Mouse (Mus musculus): ENCODE measurements around the gene Alg2.

The Alg2 gene

DNA sequence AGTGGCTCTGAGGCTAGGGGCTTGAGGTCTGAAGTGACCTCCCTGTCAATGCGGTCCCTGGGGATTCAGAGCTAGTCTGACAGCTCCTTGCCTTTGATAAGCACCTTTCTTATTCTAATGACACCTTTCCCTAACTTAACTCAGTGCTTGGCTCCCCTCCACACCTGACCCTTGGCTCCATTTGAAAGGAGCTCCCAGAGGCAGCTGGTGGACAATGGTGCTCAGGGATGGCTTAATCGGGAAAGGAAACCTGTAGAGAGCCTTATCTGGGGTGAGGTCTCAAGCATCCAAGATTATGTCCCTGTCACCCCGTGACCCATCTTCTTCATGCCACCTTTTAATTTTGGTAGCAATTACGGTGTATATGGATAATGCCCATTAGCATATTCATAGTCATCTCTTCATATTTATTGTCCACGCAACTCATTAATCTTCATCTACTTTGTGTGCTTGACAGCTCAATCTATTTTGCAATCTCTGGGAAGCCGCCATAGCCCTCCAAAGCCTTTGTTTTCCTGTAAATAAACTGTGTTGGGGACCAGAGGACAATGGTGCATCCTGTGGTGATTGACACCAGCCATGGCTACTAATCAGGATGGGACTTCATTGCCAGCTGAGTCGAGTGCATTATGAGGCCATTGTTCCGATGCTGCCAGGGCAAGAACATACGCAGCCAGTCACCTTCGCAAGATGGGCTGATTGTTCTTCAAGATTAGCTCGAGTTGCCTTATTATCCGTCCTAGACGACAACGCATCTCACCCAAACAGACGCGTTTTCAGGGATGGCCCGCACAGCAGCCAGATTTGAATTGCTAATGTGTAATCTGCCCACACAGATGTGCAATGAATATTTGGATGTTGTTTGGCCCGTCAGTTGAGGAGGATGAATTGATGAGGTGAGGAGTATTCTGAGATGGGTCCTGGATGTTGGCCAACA is 24.3 kb downstream of the Alg2 start:
- DNase-seq (ENCODE audit: low spot score in 2 of 2), result no peak

DNA sequence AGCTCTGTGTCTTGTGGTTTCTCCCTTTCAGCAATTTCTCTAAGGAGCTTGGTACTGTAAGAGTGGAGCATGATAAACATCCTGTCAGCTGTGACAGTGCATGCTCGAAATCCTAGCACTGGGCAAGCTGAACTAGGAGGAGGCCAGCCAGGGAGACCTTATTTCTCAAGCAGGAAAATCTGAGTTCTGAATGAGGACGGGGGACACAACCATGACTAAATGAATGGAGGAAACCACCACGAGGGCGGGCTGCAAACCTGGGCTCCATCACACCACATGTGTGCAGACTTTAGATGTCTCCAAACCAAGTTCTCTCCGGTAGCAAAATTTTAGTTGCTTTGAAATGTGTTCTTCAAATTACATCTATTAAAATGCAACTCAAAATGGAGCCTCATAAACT is 25.0 kb downstream of the Alg2 start:
- DNase-seq (ENCODE audit: low spot score in 2 of 2), result no peak

DNA sequence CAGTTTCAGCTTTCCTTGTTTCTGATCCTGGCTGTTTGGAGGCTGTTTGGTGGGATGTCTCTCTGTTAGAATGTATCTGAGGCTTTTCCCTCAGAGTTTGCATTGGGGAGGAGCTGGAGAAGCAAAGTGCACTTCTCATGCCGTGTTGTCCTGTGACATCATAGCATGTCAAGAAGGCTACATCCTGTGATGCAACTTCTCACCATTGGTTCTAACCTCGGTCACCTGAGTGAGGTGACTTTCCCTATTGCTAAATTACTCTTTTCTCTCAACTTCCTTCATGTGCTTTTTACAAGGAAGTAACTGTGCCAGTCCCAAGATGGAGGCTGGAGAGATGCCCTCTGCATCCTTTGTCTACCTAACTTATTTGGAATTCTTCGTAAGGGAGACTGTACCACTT is 25.6 kb downstream of the Alg2 start:
- no peak for DNase-seq (ENCODE audit: low spot score in 2 of 2)

DNA sequence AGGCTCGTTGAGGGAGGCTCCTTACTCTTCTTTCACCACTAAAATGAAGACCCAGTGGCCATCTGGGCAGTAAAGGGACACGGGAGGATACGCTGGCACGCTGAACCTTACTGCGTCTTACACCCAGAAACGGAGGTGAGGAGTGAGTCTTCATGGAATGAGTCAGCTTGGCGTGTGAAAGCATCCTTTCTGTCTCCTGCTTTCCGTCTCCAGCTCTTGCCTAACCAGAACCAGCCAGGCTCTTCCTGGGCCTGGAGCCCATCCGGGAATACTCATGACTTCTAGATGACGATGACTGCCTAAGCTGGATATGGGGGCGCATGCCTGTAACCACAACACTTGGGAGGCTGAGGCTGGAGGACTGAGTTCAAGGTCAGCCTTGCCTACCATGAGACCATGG is 33.2 kb downstream of the Alg2 start:
- no peak for DNase-seq (ENCODE audit: low spot score in 2 of 2)

DNA sequence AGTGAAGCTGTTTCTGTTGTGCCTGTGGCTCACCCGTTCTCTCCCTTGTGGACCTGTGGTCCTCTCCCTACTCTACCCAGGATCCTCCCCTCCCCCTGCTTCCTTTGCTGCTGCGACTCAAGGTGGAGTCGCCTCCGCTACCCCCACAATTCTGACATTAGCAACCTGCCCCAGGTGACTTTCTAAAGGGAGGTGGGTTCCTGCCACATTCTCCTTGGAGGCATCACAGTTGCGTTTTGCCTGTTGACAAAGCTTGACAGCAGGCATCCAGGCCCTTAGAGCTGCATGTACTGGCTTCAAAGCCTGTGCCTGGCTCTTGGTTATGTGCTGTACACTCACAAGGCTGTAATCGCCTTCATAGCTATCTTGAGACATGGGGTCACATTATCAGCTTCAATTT is 35.2 kb downstream of the Alg2 start:
- DNase-seq (ENCODE audit: low spot score in 2 of 2), result no peak

DNA sequence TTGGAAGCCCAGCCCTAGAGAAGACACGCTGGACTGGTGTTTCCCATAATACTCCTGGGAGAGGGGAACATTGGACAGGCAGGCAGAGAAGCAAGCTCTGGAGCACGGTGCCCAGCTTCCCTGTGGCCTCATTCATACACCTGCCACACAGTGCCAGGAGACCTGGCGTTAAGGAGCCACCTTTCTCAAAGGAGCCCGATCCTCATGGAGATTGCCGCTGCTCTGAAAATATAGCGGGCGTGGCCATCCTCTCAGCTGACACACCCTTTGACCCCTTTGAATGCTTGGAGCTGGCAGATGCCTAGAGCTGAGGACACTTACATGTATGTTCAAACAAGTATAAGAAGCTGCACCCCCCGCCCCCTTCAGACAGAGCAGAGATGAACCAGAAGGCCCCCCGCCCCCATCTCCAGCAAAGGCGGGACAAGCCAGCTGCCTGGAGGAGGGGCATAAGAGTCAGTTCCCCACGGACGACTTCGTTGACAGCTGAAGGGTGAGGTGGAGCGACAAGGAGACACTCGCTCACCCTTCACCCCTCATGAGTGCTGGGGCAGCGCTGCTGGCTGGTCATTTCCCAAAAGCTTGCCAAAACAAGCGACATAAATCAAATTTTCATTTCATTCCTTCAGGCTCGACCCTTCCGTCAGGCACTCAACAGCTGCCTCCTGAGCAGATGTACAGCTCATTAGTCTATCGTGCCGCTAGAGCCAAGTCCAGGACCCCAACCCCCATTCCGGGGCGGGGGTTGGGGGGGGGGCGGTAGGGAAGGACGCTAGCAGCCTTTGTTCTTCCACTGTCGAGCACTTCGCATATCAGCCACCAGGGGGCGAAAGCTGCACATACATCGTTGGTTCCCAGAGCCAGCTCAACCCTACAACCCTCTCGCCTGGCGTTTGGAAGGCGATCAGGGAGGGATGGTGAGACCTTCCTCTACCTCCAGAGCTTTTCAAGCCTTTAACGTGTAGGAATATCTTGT is 36.5 kb downstream of the Alg2 start:
- DNase-seq (ENCODE audit: low spot score in 2 of 2), result peak; percentile 50 to 64

DNA sequence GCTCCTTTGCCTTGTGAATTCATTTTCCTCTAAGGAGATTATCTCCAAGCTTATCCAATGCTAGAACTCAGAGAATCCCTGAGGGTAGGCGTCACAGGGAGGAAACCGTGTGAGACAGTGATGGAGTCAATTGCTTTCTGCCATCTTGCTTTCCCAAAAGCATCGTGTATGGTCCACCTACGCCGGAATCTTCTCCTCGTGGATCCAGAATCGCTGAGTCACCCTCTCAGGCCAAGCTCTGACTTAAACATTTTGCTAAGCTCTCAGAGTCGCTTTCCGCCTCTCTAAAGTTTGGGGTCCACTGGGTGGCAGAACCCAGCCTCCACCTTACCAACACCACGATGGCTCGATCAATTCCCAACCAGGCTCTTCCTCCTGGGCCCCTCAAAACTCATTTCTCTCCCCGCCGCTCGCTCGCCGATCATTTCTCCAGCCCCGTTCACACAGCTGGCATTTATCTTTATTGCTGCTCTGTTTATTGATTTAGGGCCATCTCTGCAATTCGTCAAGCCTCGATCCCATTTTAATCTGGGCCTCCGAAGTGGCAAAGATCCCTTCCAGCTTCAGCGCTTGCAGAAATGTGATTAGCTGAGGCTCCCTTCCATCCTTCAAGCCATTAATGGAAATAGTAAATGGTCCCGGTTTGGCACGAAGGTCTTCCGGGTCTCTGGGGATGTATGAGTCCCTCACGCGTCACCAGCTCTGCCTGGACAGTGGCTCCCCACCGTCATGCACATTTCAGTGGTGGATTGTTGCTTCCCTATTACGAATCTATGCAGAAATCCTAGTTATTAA is 38.4 kb downstream of the Alg2 start:
- no peak for DNase-seq (ENCODE audit: low spot score in 2 of 2)

DNA sequence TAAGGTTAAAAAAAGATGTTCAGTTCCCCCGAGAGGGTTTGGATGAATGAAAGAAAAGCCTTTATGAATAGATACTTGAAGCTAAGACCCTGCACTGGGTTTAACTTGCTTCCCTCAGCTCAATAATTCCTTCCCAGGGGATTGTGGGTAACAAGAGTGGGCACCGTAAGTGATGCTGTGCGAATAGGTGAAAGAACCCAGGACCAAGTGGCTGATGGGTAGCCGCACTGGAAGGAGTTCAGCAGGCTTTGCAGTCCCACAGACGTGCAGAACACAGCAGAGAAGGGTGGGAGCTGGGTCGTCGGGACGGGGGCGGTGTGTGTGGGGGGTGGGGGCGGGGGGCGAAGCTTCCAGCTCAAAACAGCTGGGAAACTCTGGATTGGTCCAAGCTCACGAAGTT is 39.0 kb downstream of the Alg2 start:
- DNase-seq (ENCODE audit: low spot score in 2 of 2), result no peak

DNA sequence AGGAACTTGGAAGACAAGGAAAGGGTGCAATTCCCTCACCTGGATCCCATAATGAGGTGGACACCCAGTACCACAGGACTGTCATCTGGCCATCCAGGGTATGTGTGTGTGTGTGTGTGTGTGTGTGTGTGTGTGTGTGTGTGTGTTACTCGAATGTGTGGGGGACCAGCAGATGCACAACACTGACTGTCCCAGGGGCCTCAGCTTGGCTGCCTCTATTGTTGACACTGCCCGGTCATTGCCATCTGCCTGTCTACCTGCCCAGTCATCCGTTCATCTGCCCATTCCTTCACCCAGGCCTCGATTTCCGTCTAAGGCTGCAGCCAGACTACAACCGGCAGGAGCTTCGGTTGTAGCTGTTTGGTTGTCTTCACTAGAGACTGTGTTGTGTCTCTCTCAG is 41.4 kb downstream of the Alg2 start:
- DNase-seq (ENCODE audit: low spot score in 2 of 2), result no peak

DNA sequence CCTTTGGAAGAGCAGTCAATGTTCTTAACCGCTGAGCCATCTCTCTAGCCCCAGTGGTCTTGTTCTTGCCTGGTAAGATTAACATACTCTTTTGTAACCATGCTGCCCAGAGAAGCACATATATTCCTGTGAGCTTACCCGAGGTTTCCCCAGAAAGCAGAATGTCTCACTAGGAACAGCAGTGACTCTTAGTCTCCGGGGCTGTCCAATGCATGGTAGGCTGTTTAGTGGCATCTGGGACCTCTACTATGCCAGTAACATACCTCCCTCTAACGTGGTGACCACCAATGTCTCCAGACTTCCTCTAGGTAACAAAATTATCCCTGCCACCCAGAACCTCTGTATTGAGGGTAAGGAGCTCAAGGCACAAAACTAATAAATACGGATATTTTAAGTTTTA is 43.1 kb downstream of the Alg2 start:
- no peak for DNase-seq (ENCODE audit: low spot score in 2 of 2)

DNA sequence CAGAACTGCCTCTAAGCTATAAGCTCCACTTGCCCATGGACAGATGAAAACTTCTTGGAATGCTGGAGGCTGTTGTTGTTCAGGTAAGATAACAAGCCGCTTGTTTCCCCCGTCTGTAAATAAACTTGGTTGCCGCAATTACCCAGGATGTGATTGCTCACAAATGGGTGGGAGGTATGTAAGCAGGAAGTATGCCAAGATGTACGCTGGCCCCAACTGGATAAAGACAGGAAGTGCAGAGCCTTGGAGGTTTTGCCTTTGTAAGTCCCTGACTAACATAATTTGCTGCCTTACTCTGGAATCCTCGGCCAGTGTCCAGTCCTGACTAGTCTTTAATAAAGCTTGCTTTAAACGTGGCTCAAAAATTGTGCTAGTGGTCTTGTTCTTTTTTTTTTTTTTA is 43.6 kb downstream of the Alg2 start:
- DNase-seq (ENCODE audit: low spot score in 2 of 2), result no peak

DNA sequence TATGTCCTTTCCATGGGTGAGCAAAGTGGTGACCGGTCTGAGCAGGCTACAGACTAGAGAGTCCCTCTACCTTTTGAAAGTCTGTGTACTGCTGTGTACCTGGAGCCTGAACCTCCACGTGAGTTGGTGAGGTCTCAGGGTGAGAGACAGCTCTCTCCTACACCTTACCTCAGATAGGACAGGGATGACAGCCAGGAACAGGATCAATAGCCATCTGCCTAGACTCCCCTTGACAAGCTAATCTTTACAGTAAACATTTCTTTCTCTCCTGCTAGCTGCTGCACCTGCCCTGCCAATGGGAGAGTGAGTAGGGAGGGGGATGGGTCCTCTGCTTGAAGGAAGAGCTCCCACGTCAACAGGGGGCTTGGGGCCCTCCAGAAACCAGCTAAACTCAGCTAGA is 46.5 kb downstream of the Alg2 start:
- no peak for DNase-seq (ENCODE audit: low spot score in 2 of 2)

DNA sequence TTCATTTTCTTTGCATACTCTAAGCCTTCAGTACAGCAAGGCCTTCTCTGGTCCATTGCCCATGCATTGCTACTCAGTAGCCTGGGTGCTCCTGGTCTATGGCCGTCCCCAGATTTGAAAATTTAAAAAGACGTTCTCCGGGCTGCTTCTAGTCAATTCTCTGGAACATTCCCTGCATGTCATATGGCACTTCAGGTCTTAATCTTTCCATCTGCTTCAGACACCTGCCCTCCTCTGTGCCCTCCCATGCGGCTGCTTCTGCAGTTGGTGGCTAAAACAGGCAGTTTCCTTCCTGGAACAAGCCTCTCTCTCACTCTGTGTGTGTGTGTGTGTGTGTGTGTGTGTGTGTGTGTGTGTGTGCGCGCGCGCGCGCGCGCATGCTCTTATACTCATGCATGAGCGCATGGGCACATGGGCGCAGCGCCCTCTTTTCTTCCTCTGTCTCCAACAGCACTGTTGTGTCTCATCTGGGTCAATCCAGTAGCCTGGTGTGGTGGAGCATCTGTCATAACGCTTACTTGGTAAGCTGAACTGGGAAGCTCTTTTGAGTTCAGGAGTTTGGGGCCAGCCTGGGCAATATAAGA is 48.8 kb downstream of the Alg2 start:
- DNase-seq (ENCODE audit: low spot score in 2 of 2), result no peak

DNA sequence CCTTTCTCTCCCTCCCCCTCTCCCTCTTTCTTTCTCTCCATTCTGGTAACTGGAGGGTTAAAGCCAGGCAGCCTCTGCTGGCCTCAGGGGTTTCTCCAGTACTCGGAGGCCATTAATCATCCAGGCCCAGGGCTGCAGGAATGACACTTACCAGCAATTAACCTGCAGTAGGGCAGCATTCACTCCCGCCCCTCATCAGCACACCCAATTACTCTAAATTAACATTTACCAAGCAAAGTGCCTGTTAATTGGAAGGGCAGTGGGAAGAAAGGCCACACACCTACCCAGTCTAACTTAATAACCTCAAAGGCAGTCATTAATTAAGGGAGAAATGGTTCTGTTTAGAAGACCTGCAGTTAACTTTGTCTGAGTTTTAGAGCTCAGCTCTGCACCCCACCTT is 49.8 kb downstream of the Alg2 start:
- no peak for DNase-seq (ENCODE audit: low spot score in 2 of 2)

DNA sequence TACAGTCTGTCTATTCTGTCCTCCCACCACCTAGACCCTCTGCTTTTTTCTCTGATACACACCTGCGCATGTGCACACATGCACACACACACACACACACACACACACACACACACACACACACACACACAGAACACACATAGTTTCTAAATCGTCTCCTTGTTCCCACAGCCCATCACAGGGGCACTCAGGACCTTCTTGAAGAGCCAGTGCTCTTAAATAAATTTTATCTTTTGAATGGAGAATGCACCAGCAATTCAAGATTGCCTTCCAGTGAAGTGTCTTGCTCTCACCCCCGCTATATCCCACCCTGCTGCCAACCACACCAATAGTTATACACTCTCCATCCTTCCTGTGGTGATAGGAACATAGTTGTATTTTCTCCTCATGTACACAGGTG is 51.2 kb downstream of the Alg2 start:
- DNase-seq (ENCODE audit: low spot score in 2 of 2), result no peak

DNA sequence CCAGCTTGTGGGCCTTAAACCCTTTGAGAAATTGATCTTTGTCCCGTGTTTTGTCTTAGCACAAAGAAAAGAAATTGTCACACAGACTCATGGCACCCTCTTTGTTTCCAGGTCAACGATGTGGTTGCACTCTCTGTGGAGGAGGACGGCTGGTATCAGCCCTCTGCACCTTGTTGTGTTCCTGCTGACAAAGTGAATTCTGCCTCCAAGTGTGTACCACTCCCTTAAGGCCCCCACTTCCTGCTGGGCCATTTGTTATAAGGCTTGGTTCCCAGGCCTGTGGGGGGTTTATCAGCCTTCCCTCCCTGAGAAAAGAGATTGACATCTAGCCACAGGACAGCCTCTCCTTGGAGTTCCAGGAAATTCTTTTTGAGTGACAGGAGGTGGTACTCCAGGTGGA is 51.9 kb downstream of the Alg2 start:
- DNase-seq (ENCODE audit: low spot score in 2 of 2), result no peak

DNA sequence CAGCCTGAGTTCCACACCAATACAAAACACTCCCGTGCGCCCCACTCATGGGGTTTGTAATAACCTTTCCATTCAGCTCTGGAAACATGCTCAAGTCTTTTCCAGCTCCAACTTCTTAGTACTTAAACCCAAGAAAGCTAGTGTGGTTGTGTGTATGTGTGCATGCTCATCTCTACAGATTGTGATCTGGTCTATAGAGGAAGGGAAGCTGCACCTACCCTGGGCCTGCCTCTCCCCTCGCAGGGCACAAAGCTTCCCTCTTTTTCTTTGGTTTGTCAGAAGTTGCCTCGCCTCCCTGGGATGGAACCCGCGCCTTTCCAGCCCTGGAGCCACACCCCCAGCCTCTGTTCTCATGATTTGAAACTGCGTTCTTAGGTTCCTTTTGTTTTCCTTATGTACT is 53.9 kb downstream of the Alg2 start:
- no peak for DNase-seq (ENCODE audit: low spot score in 2 of 2)

DNA sequence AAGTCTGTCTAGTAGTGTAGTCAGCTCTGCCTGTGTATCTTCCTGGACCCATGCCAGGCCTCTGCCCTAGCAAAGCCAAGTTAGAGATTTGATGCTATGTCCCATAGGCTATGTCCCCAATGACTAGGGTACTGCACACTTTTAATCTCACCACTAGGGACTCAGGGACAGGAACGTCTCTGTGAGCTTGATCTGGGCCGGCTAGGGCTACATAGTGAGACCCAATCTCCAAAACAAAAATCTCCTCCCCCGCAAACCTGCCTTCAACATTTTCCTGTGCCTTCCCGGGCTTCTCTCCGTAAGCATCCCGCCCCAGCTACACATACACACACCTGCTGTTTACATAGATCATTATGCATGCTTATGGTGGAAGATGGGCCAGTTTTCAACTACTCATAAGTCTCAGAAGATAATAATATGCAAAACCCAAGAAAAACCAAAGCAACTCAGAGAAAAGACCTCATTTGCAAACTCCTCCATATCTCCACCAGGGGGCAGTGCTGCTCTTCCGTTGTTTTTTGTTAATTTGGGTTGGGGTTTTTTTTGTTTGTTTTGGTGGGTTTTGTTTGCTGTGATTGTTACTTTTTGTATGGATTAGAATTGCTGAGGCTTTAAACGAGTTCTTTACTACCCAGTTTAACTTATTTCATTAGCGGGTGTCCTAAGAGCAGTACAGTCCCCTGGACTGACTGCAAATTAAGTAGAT is 54.7 kb downstream of the Alg2 start:
- DNase-seq (ENCODE audit: low spot score in 2 of 2), result no peak

DNA sequence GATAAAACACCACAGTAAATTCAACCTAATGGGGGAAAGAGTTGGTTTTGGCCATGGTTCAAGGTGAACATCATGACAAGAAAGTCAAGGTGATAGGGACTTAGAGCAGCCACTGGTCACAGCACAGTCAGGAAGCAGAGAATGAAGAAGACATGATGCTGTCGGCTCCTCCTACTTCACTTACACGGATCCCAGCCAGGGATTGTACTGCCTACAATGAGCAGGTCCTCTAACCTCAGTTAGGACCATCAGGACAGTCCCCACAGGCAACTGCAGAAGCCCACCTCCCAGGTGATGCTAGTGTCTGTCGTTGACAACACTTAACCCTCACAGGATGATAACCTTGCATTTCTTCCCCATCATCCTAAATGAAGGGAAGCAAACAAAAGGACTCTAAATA is 56.3 kb downstream of the Alg2 start:
- no peak for DNase-seq (ENCODE audit: low spot score in 2 of 2)
